Mouse (Mus musculus): Measurements from ENCODE around the gene Sorl1. TPM values are rescaled to one million over a fixed set of nuclear protein-coding genes. Genes with fewer than 3 reads are reported as not detected.

Gene Sorl1
- polyA plus RNA-seq, 1 experiment from 2014 or later: 4.3 TPM

DNA sequence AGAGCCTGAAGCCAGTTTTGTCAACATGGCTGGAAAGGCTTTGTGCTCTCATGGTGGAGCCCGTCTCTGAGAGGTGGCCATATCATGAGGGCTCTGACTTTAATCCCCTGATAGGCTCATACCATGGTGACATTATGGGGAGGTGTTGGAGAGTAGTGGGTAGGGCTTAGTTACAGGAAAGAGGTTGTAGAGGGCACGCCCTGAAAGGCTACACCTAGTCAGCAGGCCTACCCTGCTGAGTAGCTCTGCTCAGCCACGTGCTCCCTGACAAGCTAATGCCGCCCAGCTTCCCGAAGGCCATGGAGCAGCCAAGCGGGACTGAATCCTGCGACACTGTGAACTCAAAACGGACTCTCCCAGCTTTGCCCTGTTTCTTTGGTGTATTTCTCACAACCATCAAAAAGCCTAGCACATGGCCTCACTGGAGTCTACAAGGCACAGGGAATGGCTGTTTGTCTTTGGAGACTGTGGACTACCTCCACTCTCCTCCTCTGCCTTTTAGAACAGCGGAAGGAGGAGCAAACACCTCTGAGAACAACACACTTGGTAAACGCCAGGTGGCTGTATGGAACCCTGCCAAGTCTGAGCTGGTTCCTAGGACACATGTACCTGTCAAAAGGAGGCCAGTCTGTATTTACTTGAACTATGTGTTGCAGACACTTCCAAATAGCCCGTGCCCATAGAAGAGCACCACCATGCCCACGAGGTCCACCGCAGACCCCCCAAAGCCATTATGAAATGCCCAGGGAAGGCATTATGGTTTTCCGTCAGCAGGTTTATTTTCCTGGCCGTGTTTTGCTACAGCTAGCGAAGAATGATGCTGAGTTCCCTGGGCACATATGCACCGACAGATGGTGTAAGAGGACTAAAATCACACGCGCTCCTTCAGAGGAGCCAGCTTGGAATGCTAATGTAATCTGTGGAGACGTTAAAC is 69.5 kb downstream of the Sorl1 start:
- peaks cover 59% of the 10 kb centered on the region for H3K27me3 ChIP-seq (ENCODE audit: insufficient read depth, poor library complexity, severe bottlenecking)
- WGBS: 72% methylated on average over 20 of the region's 20 CpGs
- H3K9me3 ChIP-seq: 0 out of 2 replicates have a peak, but pooled peaks cover 4% of the 10 kb centered on the region
- no peak overlapping the region for H3K4me3 ChIP-seq
- H3K27ac ChIP-seq: no peak overlapping the region
- 0 out of 2 replicates have a peak, but pooled peaks cover 3% of the 10 kb centered on the region for H3K36me3 ChIP-seq
- H3K4me1 ChIP-seq (replicated peaks): peaks cover 33% of the 10 kb centered on the region
- peak; percentile 15 for DNase-seq (ENCODE audit: low spot score)

DNA sequence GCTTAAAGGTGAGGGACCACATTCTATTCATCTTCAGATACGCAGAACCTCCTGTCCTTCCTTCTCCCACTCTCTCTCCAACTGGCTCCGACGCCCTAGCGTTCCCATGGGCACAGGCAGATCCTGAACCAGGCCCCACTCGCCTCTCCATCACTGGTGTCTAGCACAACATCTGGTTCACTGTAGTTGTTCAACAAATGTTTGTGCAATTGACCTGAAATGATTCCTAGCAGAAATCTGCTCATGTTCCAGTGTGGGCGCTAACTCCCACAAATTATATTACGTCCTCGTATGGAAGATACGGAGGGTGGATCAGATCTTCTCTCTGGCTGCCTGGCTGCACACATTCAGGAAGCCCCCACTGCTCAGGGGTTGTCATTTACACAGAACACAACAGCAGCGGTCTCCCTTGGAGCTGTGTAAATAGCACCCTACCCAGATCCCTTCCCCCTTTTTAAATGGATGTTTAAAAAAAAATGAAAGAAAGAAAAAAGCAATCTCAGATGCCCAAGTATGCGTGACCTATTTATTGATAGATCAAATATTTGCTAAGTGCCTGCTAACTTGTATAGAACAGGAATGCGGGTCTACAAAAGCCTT is 70.4 kb downstream of the Sorl1 start:
- peaks cover 63% of the 10 kb centered on the region for H3K27me3 ChIP-seq (ENCODE audit: insufficient read depth, poor library complexity, severe bottlenecking)
- WGBS: 61% methylated on average over 12 of the region's 12 CpGs
- H3K4me1 ChIP-seq (replicated peaks): peaks cover 33% of the 10 kb centered on the region
- H3K36me3 ChIP-seq: 0 out of 2 replicates have a peak, but pooled peaks cover 3% of the 10 kb centered on the region
- no peak overlapping the region for H3K27ac ChIP-seq
- 0 out of 2 replicates have a peak, but pooled peaks cover 4% of the 10 kb centered on the region for H3K9me3 ChIP-seq
- DNase-seq (ENCODE audit: low spot score): no peak
- no peak overlapping the region for H3K4me3 ChIP-seq

DNA sequence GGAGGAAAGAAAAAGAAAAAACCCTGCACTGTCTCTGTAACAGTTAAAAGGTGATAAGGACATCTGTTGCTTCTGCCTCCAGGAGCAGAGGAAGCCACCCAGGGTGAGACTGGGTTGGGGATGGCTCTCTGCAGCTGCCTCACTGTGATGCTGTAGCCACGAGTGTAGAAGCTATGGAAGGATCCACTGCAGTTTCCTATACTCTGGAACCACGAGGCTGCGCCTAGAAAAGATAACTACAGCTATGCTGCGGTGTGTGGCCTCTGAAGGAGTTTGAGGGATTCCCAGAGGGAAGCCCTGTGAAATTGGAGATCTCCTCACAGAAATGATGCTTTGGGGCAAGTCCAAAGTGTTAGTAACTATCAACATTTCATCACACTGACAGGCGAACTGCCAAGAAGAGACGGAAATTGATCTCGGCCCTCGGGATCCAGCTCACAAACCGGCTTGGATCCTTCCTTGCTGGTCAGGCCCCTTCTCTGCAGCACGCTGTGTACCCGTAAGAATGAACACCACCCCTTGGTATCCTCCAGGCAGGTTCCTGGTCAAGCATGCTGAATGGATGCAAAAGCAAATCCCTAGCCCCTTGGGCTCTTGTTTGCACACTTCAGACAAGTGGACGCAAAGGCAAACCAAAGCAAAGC is 71.3 kb downstream of the Sorl1 start:
- Histone ChIP-seq H3K9me3 (0 out of 2 replicates have a peak, but pooled peaks cover 4% of the 10 kb centered on the region), H3K4me3 (no peak overlapping the region), H3K36me3 (0 out of 2 replicates have a peak, but pooled peaks cover 3% of the 10 kb centered on the region), H3K4me1 (replicated peaks) (peaks cover 33% of the 10 kb centered on the region), H3K27me3 (ENCODE audit: insufficient read depth, poor library complexity, severe bottlenecking) (peaks cover 63% of the 10 kb centered on the region), H3K27ac (no peak overlapping the region)
- peak; percentile 12 for DNase-seq (ENCODE audit: low spot score)
- 70% methylated on average over 12 of the region's 12 CpGs for WGBS

DNA sequence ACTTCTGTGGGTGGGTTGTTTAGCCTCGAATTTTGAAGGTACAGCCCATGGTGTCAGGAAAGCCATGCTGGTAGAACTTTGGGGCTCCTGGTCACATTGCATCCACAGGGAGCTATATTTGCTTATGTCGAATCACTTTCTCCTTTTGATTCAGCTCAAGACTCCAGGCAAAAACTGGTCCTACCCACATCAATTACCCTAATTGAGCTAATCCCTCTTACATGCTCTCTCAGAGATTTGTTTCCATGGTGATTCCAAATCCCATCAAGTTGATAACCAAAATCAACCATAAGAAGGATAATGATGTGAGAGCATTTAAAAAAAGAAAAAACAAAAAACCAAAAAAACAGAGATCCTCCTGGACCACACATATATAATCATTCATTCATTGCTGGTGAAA is 75.6 kb downstream of the Sorl1 start:
- DNase-seq (ENCODE audit: low spot score): no peak
- WGBS: 71% methylated on average over 2 of the region's 2 CpGs
- H3K27ac ChIP-seq: no peak overlapping the region
- 0 out of 2 replicates have a peak, but pooled peaks cover 4% of the 10 kb centered on the region for H3K9me3 ChIP-seq
- peaks cover 4% of the 10 kb centered on the region; the same call in 1 of the 2 replicates for H3K36me3 ChIP-seq
- H3K4me1 ChIP-seq (replicated peaks): peaks cover 13% of the 10 kb centered on the region
- no peak overlapping the region for H3K4me3 ChIP-seq
- H3K27me3 ChIP-seq (ENCODE audit: insufficient read depth, poor library complexity, severe bottlenecking): peaks cover 62% of the 10 kb centered on the region

DNA sequence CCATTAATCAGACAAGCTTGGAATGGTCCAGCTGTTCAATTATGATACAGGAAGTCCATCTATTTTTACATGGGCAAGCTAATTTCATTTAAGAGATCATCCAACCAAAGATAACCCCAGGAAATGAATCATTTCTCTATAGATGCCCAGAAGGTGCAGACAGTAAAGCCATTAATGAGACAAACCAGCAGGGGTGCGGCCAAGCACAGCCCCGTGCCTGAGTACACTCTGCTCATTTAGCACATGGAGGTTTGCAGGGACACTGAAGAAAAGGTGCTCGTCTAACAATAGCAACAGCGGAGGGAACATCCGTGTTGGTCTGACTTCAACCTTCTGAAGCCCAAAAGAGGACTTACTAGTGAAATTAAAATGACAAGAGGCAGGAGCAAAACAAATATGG is 76.3 kb downstream of the Sorl1 start:
- H3K4me1 ChIP-seq (replicated peaks): peaks cover 6% of the 10 kb centered on the region
- H3K27ac ChIP-seq: no peak overlapping the region
- peaks cover 6% of the 10 kb centered on the region; the same call in 1 of the 2 replicates for H3K36me3 ChIP-seq
- no peak for DNase-seq (ENCODE audit: low spot score)
- H3K4me3 ChIP-seq: no peak overlapping the region
- H3K9me3 ChIP-seq: 0 out of 2 replicates have a peak, but pooled peaks cover 4% of the 10 kb centered on the region
- H3K27me3 ChIP-seq (ENCODE audit: insufficient read depth, poor library complexity, severe bottlenecking): peaks cover 64% of the 10 kb centered on the region
- 79% methylated on average over 5 of the region's 5 CpGs for WGBS

DNA sequence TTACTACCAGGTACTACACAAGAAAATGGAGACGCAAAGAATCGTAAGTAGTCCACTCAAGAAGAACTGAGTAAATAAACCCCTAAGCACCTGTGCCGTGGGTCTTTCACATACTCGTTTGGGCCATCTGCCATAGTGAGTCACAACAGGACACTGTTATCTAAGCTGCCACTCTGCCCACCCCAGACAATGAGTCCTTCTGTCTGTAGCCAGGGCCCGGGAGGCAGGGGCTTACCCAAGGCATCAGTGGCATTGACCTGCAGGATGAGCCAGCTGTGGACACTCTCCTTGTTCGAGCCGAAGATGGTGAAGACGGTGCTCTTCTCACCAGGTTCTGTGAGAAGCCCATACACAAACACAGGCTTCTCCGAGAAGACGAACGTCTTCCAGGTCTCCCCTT is 77.8 kb downstream of the Sorl1 start:
- Histone ChIP-seq H3K4me3 (no peak overlapping the region), H3K27me3 (ENCODE audit: insufficient read depth, poor library complexity, severe bottlenecking) (peaks cover 63% of the 10 kb centered on the region), H3K4me1 (replicated peaks) (no peaks in the 10 kb centered on the region), H3K36me3 (peaks cover 6% of the 10 kb centered on the region; the same call in 1 of the 2 replicates), H3K9me3 (0 out of 2 replicates have a peak, but pooled peaks cover 4% of the 10 kb centered on the region), H3K27ac (no peak overlapping the region)
- 93% methylated on average over 11 of the region's 11 CpGs for WGBS
- no peak for DNase-seq (ENCODE audit: low spot score)

DNA sequence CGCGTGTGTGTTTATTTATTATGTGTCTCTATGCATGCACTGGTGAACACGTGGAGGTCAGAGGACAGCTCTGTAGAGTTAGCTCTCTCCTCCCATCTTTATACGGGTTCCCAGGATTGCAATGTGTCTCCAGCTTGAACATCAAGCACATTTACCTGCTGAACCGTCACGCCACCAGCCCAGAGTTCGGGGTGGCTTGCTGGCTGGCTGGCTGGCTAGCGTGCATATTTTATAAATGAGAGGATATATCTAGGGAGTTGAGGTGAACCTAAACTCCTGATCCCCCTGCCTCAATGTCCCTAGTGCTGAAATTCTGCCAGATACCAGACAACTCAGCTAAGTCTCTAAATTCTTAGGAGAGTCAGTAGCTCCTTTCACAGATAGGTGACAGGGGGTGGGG is 79.4 kb downstream of the Sorl1 start:
- no peak overlapping the region for H3K4me3 ChIP-seq
- peaks cover 3% of the 10 kb centered on the region; the same call in 1 of the 2 replicates for H3K36me3 ChIP-seq
- H3K4me1 ChIP-seq (replicated peaks): no peaks in the 10 kb centered on the region

DNA sequence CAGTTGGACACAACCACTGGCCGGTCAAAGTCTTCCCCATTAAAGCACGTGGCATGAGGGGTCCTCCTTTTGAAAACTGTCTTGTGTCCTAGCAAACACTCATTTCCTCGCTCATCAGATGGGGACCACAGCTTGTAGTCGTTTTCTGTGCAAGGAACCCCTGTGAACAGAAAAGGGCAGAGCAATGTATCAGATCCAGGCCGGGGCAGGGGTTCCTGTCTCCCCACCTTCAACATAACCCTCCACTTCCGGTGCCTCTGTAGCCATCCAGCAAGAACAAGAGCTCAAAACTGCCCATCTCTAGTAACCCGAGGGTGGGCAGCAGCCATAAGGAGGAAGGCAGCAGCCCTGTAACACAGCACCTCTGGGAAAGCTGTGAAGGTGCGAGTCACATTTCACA is 80.2 kb downstream of the Sorl1 start:
- no peak for DNase-seq (ENCODE audit: low spot score)
- no peaks in the 10 kb centered on the region for H3K4me1 ChIP-seq (replicated peaks)
- H3K27ac ChIP-seq: no peak overlapping the region
- peaks cover 44% of the 10 kb centered on the region for H3K27me3 ChIP-seq (ENCODE audit: insufficient read depth, poor library complexity, severe bottlenecking)
- H3K4me3 ChIP-seq: no peak overlapping the region
- WGBS: 91% methylated on average over 8 of the region's 8 CpGs
- no peaks in the 10 kb centered on the region for H3K9me3 ChIP-seq
- H3K36me3 ChIP-seq: peaks cover 3% of the 10 kb centered on the region; the same call in 1 of the 2 replicates

More for the DNA sequence above, 79.4 kb downstream of the Sorl1 start:
- no peak overlapping the region for H3K27ac ChIP-seq
- H3K27me3 ChIP-seq (ENCODE audit: insufficient read depth, poor library complexity, severe bottlenecking): peaks cover 48% of the 10 kb centered on the region
- no peaks in the 10 kb centered on the region for H3K9me3 ChIP-seq
- DNase-seq (ENCODE audit: low spot score): no peak
- WGBS: 95% methylated on average over 8 of the region's 8 CpGs

DNA sequence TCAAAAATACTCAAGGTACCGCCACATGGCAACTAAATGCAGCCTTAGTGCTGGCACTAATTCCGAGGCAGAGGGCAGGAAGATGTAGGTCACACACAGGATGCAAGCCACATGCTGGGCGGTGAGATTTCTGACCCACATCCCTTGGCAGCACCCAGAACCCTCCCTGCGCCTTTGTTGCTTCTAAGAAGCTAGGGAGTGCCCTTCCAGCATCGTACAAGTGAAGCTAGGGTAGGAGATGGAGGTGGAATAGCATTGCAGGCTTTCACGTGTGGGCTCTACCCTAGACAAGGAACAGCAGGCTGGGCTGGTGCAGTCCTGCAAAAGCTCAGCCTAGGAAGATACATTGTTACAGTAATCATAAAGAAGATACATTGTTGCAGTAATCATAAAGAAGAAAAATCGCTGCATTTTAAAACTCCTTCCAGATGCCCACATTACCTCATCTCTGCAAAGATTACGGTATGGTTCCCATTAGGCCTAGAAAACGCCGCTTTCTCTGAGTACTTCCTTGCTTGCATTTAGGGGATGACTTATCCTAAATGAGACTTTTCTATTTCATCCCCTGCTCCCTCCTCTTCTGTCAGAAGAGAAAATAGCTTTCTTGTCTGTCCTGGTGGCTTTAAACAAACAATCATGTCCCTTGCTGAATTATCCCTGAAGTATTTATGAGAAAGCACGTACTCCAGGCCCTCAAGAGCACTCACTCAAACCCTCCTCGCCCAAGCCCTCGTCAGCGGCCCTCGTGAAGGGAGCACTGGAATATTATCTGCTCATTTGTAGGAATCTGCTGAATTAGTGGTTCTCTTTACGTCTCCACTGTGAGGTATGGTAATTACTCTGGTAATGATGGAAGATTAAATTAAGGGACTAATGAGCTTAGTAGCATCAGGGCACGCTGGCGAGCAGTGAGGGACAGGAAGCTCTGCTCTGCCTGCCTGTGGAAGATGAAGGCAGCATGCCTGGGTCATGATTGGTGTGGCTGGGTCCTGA is 84.8 kb downstream of the Sorl1 start:
- Histone ChIP-seq H3K9me3 (no peaks in the 10 kb centered on the region), H3K27me3 (ENCODE audit: insufficient read depth, poor library complexity, severe bottlenecking) (peaks cover 38% of the 10 kb centered on the region), H3K27ac (no peak overlapping the region), H3K4me3 (no peak overlapping the region), H3K4me1 (replicated peaks) (0 out of 2 replicates have a peak, but pooled peaks cover under 1% of the 10 kb centered on the region), H3K36me3 (peaks cover 3% of the 10 kb centered on the region; the same call in 1 of the 2 replicates)
- 80% methylated on average over 18 of the region's 18 CpGs for WGBS
- DNase-seq (ENCODE audit: low spot score): no peak

DNA sequence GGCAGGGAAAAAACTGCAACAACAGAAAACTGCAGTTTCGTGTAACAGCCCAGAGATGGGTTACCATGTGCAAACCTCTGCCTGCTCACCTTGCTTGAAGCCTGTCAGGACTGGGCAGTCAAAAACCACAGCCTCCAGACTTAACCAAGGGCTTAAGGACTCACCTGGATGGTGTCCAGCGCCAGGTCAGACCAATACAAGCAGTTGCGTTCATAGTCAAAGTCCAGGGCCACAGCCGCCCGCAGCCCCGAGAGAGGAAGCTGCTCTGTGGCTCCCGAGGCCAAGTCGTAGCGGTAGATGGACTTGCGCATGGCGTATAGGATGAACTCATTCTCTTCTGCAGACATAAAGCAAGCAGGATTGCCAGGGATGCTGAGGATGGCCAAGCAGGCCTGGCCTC is 87.2 kb downstream of the Sorl1 start:
- Histone ChIP-seq H3K4me1 (replicated peaks) (peaks cover 12% of the 10 kb centered on the region; the same call in 1 of the 2 replicates), H3K9me3 (no peaks in the 10 kb centered on the region), H3K4me3 (no peak overlapping the region), H3K27ac (no peak overlapping the region), H3K36me3 (no peaks in the 10 kb centered on the region), H3K27me3 (ENCODE audit: insufficient read depth, poor library complexity, severe bottlenecking) (peaks cover 21% of the 10 kb centered on the region; the same call in 1 of the 2 replicates)
- no peak for DNase-seq (ENCODE audit: low spot score)
- 90% methylated on average over 11 of the region's 11 CpGs for WGBS

DNA sequence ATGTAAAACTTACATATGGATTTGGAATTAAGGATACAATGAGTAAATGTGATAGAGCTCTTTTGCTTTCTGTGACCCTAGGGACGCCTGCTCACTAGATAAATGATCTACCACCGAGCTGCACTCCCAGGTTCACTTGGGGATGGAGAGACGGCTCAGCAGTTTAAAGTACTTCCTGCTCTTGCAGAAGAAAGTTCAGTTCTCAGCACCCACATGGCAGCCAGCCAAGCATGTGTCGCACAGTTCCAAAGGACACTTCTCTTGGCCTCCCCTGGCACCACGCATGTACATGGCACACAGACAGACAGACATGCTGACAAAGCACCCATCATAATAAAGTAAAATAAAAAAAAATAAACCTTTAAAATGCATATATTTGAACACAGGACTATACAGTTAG is 88.1 kb downstream of the Sorl1 start:
- H3K27me3 ChIP-seq (ENCODE audit: insufficient read depth, poor library complexity, severe bottlenecking): peaks cover 14% of the 10 kb centered on the region; the same call in 1 of the 2 replicates
- 86% methylated on average over 5 of the region's 5 CpGs for WGBS

More for the DNA sequence above, 88.1 kb downstream of the Sorl1 start:
- no peak overlapping the region for H3K4me3 ChIP-seq
- H3K4me1 ChIP-seq (replicated peaks): peaks cover 12% of the 10 kb centered on the region; the same call in 1 of the 2 replicates
- no peak for DNase-seq (ENCODE audit: low spot score)
- no peak overlapping the region for H3K27ac ChIP-seq
- H3K36me3 ChIP-seq: 0 out of 2 replicates have a peak, but pooled peaks cover 2% of the 10 kb centered on the region
- no peaks in the 10 kb centered on the region for H3K9me3 ChIP-seq
